Mouse (Mus musculus) cortical plate, adult 2 months (tissue): Measurements from ENCODE around the gene Olfr601.

Experiments used
- CTCF ChIP-seq: fragments of 200-500 bp; IDR thresholded peaks from 2 replicates; pipeline ENCODE4 v1.5.1; 2011; ENCODE audit warnings: mild to moderate bottlenecking, control low read depth, low read length; ENCODE audit not compliant: insufficient read depth; ENCODE audit errors: extremely low read depth
- POLR2A ChIP-seq: fragments of 200-500 bp; IDR thresholded peaks from 2 replicates; pipeline ENCODE4 v1.6.1; 2011; ENCODE audit warnings: mild to moderate bottlenecking, low read length, control low read depth; ENCODE audit not compliant: insufficient read depth; ENCODE audit errors: extremely low read depth

DNA sequence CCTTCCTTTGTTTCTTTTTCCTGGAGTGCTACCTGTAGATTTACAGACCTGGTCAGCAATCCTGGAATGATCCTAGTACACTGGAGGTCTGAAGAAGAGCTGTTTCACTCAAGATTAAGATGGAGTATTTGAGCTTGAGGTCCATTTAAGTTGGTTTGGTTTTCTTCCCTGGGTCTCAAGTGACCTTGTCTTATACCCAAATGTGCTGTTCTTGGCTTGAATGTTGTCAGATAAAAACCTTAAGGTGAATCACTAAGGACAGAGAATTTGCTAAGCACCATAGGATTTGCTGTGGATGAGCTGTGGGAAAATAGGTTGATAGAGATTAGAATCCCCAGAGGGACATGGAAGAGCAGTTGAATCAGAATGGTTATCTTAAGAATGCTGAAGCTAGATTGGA is 12.9 kb downstream of the Olfr601 start, which contains the start of gene Olfr600:
- TF ChIP-seq POLR2A: no peak
- no peak for TF ChIP-seq CTCF
